Mouse (Mus musculus) MEL (cell line): ENCODE results near the gene Ip6k3. TPM values are rescaled to one million over a fixed set of nuclear protein-coding genes. Genes with fewer than 3 reads are reported as not detected.

Source experiments
- DNase-seq: peaks from one replicate; pipeline ENCODE4 v3.0.0; 2011; ENCODE audit warnings: low read depth, low spot score
- H3K27ac ChIP-seq: 2 replicates; pipeline ENCODE4 v1.5.1; 2012; ENCODE audit warnings: low read depth, mild to moderate bottlenecking, control low read depth, low read length, moderate library complexity; ENCODE audit not compliant: control insufficient read depth
- H3K27me3 ChIP-seq, 2 experiments: fragments of 150-350 bp in 1 of 2; sonication (generic) in 1 of 2; 2 replicates each; pipeline ENCODE4 v1.6.1; 2012; ENCODE audit warnings: low read length in 2 of 2, mild to moderate bottlenecking in 2 of 2, improper control_type of control experiment in 1 of 2, moderate library complexity in 1 of 2; ENCODE audit not compliant: insufficient read depth in 2 of 2, control insufficient read depth in 1 of 2
- H3K36me3 ChIP-seq, 2 experiments: 2 replicates each; pipeline ENCODE4 v1.6.1; 2012 to 2014; ENCODE audit warnings: low read length in 2 of 2, improper control_type of control experiment in 1 of 2, inconsistent platforms in 1 of 2, mild to moderate bottlenecking in 1 of 2; ENCODE audit not compliant: insufficient read depth in 2 of 2, control insufficient read depth in 1 of 2
- H3K4me1 ChIP-seq, 2 experiments: fragments of 150-350 bp in 1 of 2; sonication (generic) in 1 of 2; 2 replicates each; pipeline ENCODE4 v1.6.1; 2012; ENCODE audit warnings: low read length in 2 of 2, improper control_type of control experiment in 1 of 2, mild to moderate bottlenecking in 1 of 2; ENCODE audit not compliant: insufficient read depth in 2 of 2, control insufficient read depth in 1 of 2
- H3K4me3 ChIP-seq, 2 experiments: fragments of 150-350 bp in 1 of 2; sonication (generic) in 1 of 2; 2 replicates each; pipeline ENCODE4 v1.5.1; 2012; ENCODE audit warnings: low read depth in 2 of 2, low read length in 2 of 2, mild to moderate bottlenecking in 2 of 2, moderate library complexity in 2 of 2, control low read depth in 1 of 2, improper control_type of control experiment in 1 of 2; ENCODE audit not compliant: control insufficient read depth in 1 of 2, insufficient read depth in 1 of 2
- H3K79me2 ChIP-seq: 2 replicates; pipeline ENCODE4 v1.6.1; 2012; ENCODE audit warnings: mild to moderate bottlenecking, low read length, moderate library complexity; ENCODE audit not compliant: control insufficient read depth, poor library complexity, insufficient read depth
- H3K9ac ChIP-seq: 2 replicates; pipeline ENCODE4 v1.6.1; 2012; ENCODE audit warnings: low read depth, mild to moderate bottlenecking, control low read depth, low read length, moderate library complexity; ENCODE audit not compliant: control insufficient read depth, poor library complexity, severe bottlenecking
- H3K9me3 ChIP-seq: fragments of 150-350 bp; sonication (generic); replicated peaks from 2 replicates; pipeline ENCODE4 v1.6.1; 2012; ENCODE audit warnings: mild to moderate bottlenecking, low read length, improper control_type of control experiment, moderate library complexity; ENCODE audit not compliant: insufficient read depth
- BHLHE40 ChIP-seq: IDR thresholded peaks from 2 replicates; pipeline ENCODE4 v1.6.1; 2012; ENCODE audit warnings: low read depth, mild to moderate bottlenecking, inconsistent platforms, low read length, improper control_type of control experiment, borderline replicate concordance
- CHD1 ChIP-seq: IDR thresholded peaks from 2 replicates; pipeline ENCODE4 v1.6.1; 2012; ENCODE audit warnings: low read depth, mild to moderate bottlenecking, inconsistent platforms, low read length, improper control_type of control experiment
- CHD2 ChIP-seq: IDR thresholded peaks from 2 replicates; pipeline ENCODE4 v1.6.1; 2011; ENCODE audit warnings: low read length, improper control_type of control experiment
- CTCF ChIP-seq, 3 experiments: IDR thresholded peaks in 2 of 3; conservative IDR thresholded peaks in 1 of 3; 2 replicates each; pipeline ENCODE4 v1.5.1; 2011 to 2012; ENCODE audit warnings: low read length in 3 of 3, low read depth in 2 of 3, mild to moderate bottlenecking in 2 of 3, improper control_type of control experiment in 1 of 3, inconsistent platforms in 1 of 3, mixed read lengths in 1 of 3, moderate library complexity in 1 of 3; ENCODE audit not compliant: control insufficient read depth in 1 of 3, insufficient read depth in 1 of 3, poor library complexity in 1 of 3, severe bottlenecking in 1 of 3
- EP300 ChIP-seq, 2 experiments: IDR thresholded peaks; 2 replicates each; pipeline ENCODE4 v1.6.1; 2011; ENCODE audit warnings: improper control_type of control experiment in 2 of 2, low read length in 2 of 2, low read depth in 1 of 2, mild to moderate bottlenecking in 1 of 2
- GABPA ChIP-seq: IDR thresholded peaks from 2 replicates; pipeline ENCODE4 v1.6.1; 2012; ENCODE audit warnings: low read depth, mild to moderate bottlenecking, inconsistent platforms, low read length, improper control_type of control experiment, moderate library complexity
- HCFC1 ChIP-seq: IDR thresholded peaks from 2 replicates; pipeline ENCODE4 v1.6.1; 2012; ENCODE audit warnings: low read depth, mild to moderate bottlenecking, inconsistent platforms, low read length, improper control_type of control experiment, moderate library complexity
- JUND ChIP-seq: IDR thresholded peaks from 2 replicates; pipeline ENCODE4 v1.6.1; 2011; ENCODE audit warnings: low read depth, mild to moderate bottlenecking, improper control_type of control experiment, low read length
- KAT2A ChIP-seq: conservative IDR thresholded peaks from 2 replicates; pipeline ENCODE4 v1.6.1; 2012; ENCODE audit warnings: low read depth, low read length, improper control_type of control experiment, inconsistent platforms
- MAFK ChIP-seq: IDR thresholded peaks from 2 replicates; pipeline ENCODE4 v1.6.1; 2011; ENCODE audit warnings: low read depth, mild to moderate bottlenecking, low read length, improper control_type of control experiment, borderline replicate concordance
- MAX ChIP-seq: IDR thresholded peaks from 2 replicates; pipeline ENCODE4 v1.6.1; 2011; ENCODE audit warnings: low read length, improper control_type of control experiment
- MAZ ChIP-seq: IDR thresholded peaks from 2 replicates; pipeline ENCODE4 v1.6.1; 2012; ENCODE audit warnings: low read depth, mild to moderate bottlenecking, inconsistent platforms, low read length, improper control_type of control experiment
- MYB ChIP-seq: IDR thresholded peaks from 2 replicates; pipeline ENCODE4 v1.6.1; 2011; ENCODE audit warnings: mild to moderate bottlenecking, low read depth, low read length, improper control_type of control experiment
- MYC ChIP-seq: IDR thresholded peaks from 2 replicates; pipeline ENCODE4 v1.6.1; 2011; ENCODE audit warnings: low read depth, mild to moderate bottlenecking, low read length, improper control_type of control experiment, moderate library complexity
- NELFE ChIP-seq: IDR thresholded peaks from 2 replicates; pipeline ENCODE4 v1.6.1; 2011; ENCODE audit warnings: low read depth, low read length, improper control_type of control experiment
- POLR2A ChIP-seq, 2 experiments: IDR thresholded peaks; 2 replicates each; pipeline ENCODE4 v1.6.1; 2011 to 2012; ENCODE audit warnings: low read length in 2 of 2, mild to moderate bottlenecking in 2 of 2, control low read depth in 1 of 2, improper control_type of control experiment in 1 of 2, low read depth in 1 of 2, moderate library complexity in 1 of 2; ENCODE audit not compliant: control insufficient read depth in 1 of 2, insufficient read depth in 1 of 2, poor library complexity in 1 of 2
- POLR2AphosphoS2 ChIP-seq: IDR thresholded peaks from 2 replicates; pipeline ENCODE4 v1.6.1; 2011; ENCODE audit warnings: low read length, improper control_type of control experiment
- SIN3A ChIP-seq: IDR thresholded peaks from 2 replicates; pipeline ENCODE4 v1.6.1; 2012; ENCODE audit warnings: low read length, improper control_type of control experiment, inconsistent platforms
- TAL1 ChIP-seq: IDR thresholded peaks from 2 replicates; pipeline ENCODE4 v1.6.1; 2012; ENCODE audit warnings: mild to moderate bottlenecking, inconsistent platforms, low read length, moderate library complexity, mixed read lengths
- TBP ChIP-seq: IDR thresholded peaks from 2 replicates; pipeline ENCODE4 v1.8.0; 2011; ENCODE audit warnings: low read depth, low read length, improper control_type of control experiment
- USF1 ChIP-seq: IDR thresholded peaks from 2 replicates; pipeline ENCODE4 v1.6.1; 2014; ENCODE audit warnings: low read depth, mild to moderate bottlenecking, inconsistent platforms, low read length, improper control_type of control experiment, moderate library complexity
- ZC3H11A ChIP-seq: IDR thresholded peaks from 2 replicates; pipeline ENCODE4 v1.6.1; 2012; ENCODE audit warnings: low read depth, mild to moderate bottlenecking, inconsistent platforms, low read length, improper control_type of control experiment
- ZKSCAN1 ChIP-seq: IDR thresholded peaks from 2 replicates; pipeline ENCODE4 v1.6.1; 2012; ENCODE audit warnings: low read depth, mild to moderate bottlenecking, inconsistent platforms, low read length, improper control_type of control experiment, moderate library complexity
- ZMIZ1 ChIP-seq: IDR thresholded peaks from 2 replicates; pipeline ENCODE4 v1.6.1; 2012; ENCODE audit warnings: low read depth, mild to moderate bottlenecking, inconsistent platforms, low read length, improper control_type of control experiment, moderate library complexity
- ZNF384 ChIP-seq: IDR thresholded peaks from 2 replicates; pipeline ENCODE4 v1.6.1; 2012; ENCODE audit warnings: low read depth, mild to moderate bottlenecking, inconsistent platforms, low read length, improper control_type of control experiment
- polyA plus RNA-seq, 2 experiments: library from polyadenylated mRNA; stranded (reverse) in 1 of 2; unstranded in 1 of 2; fragments of >175 nt in 1 of 2; fragments of >200 nt in 1 of 2; gene quantifications; 2 replicates each; pipeline versions ENCODE4 v1.2.1 to v1.2.4; 2012; ENCODE audit warnings: low replicate concordance in 2 of 2, low read depth in 1 of 2; ENCODE audit not compliant: insufficient read length in 2 of 2, insufficient read depth in 1 of 2, missing spikeins in 1 of 2
- total RNA-seq: library from RNA; depleted of rRNA; stranded (reverse); fragments of 300-350 nt; gene quantifications from 2 replicates; pipeline ENCODE4 v1.2.3, GENCODE M21; 2012

Ip6k3 gene
- total and polyA plus RNA-seq, 3 experiments = not detected

DNA sequence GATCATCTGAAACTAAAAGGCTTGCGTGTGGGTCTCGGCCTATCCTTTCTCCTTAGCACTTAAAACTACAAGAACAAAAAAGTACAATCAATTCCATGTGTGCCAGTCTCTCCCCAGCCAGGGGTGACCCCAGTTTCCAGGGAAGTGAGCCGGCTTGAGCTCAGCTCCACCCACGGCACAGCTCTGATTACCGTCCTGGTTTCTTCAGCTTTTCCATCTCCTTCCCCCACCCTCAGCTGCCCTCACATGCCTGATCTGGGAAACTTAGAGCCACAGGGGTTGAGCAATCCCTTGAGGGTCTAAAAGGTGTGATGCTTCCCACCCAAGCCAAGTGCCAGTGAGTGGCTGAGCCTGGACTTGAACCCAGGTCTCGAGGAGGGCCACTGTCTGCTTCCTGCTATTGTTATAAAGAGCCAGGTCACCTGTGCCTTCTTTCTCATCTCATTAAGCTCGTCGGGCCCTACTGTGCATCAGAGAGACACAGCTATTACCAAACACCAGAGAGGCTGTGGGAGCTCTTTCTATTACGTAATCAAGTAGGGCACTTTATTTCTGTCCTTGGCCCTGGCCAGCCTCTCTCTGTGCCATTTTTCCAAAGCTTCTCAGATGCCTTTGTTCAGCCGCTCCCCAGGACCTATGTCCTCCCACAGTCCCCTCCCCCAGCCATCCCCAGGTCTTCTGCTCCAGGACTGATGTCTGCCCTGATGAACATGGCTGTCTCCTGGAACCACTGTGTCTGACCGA, 2.5 kb upstream of the Ip6k3 start:
- no peaks in the 10 kb centered on the region for H3K79me2 ChIP-seq
- DNase-seq = no peak
- H3K36me3 ChIP-seq = no peaks in the 10 kb centered on the region
- no peak overlapping the region for H3K27ac ChIP-seq
- H3K4me3 ChIP-seq = no peak overlapping the region
- H3K27me3 ChIP-seq = no peaks in the 10 kb centered on the region; a peak in 1 of 4 replicates
- no peaks in the 10 kb centered on the region for H3K9me3 ChIP-seq
- H3K4me1 ChIP-seq = no peaks in the 10 kb centered on the region
- TF ChIP-seq HCFC1 = no peak
- TF ChIP-seq POLR2AphosphoS2 = no peak
- TF ChIP-seq MAFK = no peak
- no peak for TF ChIP-seq USF1
- no peak for TF ChIP-seq POLR2A (IDR thresholded peaks at IDR 0.05; ENCODE audit: control insufficient read depth in 1 of 2, insufficient read depth in 1 of 2, low read depth in 1 of 2, low read length in 2 of 2, poor library complexity in 1 of 2)
- TF ChIP-seq ZKSCAN1 = no peak
- TF ChIP-seq CTCF (IDR thresholded peaks at IDR 0.05 in 2 of 3, conservative IDR thresholded peaks at IDR 0.05 in 1 of 3; ENCODE audit: control insufficient read depth in 1 of 3, insufficient read depth in 1 of 3, low read depth in 2 of 3, low read length in 3 of 3, poor library complexity in 1 of 3, severe bottlenecking in 1 of 3) = no peak
- no peak for TF ChIP-seq GABPA
- no peak for TF ChIP-seq SIN3A
- no peak for TF ChIP-seq ZC3H11A
- TF ChIP-seq CHD1 = no peak
- no peak for TF ChIP-seq NELFE
- no peak for TF ChIP-seq CHD2
- no peak for TF ChIP-seq TBP
- no peak overlapping the region for H3K9ac ChIP-seq

DNA sequence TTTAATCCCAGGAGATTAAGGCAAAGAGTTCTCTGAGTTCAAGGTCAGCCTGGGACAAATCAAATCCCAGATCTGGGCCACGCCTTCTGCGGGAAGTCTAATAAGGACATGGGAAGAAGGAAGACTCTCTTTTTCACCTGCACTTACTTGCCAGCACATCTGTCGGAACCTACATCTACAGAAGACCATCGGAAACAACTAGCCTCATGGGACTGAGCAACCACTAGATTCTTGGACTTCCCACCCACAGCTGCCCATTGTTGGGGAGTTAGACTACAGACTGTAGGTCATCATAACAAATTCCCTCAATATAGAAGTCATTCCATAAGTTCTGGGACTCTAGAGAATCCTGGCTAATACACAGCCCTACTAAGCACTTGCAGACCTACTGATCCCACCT, 974 bp upstream of the Ip6k3 start:
- Histone ChIP-seq H3K9ac (no peak overlapping the region), H3K27ac (no peak overlapping the region), H3K9me3 (no peaks in the 10 kb centered on the region), H3K79me2 (no peaks in the 10 kb centered on the region), H3K27me3 (no peaks in the 10 kb centered on the region; a peak in 1 of 4 replicates), H3K4me3 (no peak overlapping the region), H3K36me3 (no peaks in the 10 kb centered on the region), H3K4me1 (no peaks in the 10 kb centered on the region)
- no peak for DNase-seq
- no peak for TF ChIP-seq MYB
- TF ChIP-seq CHD2 = no peak
- TF ChIP-seq MAX = no peak
- TF ChIP-seq MAFK = no peak
- no peak for TF ChIP-seq ZMIZ1
- no peak for TF ChIP-seq ZC3H11A
- TF ChIP-seq JUND = no peak
- no peak for TF ChIP-seq MYC
- no peak for TF ChIP-seq USF1
- no peak for TF ChIP-seq HCFC1
- no peak for TF ChIP-seq TAL1
- no peak for TF ChIP-seq KAT2A
- no peak for TF ChIP-seq ZNF384
- TF ChIP-seq BHLHE40 = no peak
- TF ChIP-seq MAZ = no peak
- no peak for TF ChIP-seq EP300 (IDR thresholded peaks at IDR 0.05; ENCODE audit: low read depth in 1 of 2, low read length in 2 of 2)
- no peak for TF ChIP-seq CTCF (IDR thresholded peaks at IDR 0.05 in 2 of 3, conservative IDR thresholded peaks at IDR 0.05 in 1 of 3; ENCODE audit: control insufficient read depth in 1 of 3, insufficient read depth in 1 of 3, low read depth in 2 of 3, low read length in 3 of 3, poor library complexity in 1 of 3, severe bottlenecking in 1 of 3)
- TF ChIP-seq NELFE = no peak
